Mouse (Mus musculus) CD4-positive, CD25-positive, alpha-beta regulatory T cell, adult 2 months (primary cell): ENCODE data around the gene Clca3a1.

Experiments
- DNase-seq: peaks from one replicate; pipeline ENCODE4 v3.0.0-alpha.2; 2012; ENCODE audit warnings: low read depth, low spot score

The Clca3a1 gene

DNA sequence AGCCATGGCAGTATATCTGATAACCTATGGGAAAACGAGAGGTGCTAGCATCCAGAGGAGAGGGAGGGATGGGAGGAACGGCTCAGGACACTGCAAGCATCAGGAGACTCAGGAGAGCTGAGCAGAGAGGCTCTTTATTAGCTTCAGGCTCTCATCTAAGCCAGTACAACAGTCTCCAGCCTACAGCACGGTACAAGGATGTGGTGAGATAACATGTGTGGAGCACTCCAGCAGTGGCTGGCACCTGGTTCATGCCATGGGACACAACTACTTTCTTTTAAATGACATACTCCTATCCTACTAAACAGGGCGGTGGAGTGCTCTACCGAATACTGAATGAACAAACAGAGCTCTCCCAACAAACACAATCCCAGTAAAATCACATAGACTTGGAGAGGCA is 79.2 kb downstream of the Clca3a1 start:
- DNase-seq: no peak

DNA sequence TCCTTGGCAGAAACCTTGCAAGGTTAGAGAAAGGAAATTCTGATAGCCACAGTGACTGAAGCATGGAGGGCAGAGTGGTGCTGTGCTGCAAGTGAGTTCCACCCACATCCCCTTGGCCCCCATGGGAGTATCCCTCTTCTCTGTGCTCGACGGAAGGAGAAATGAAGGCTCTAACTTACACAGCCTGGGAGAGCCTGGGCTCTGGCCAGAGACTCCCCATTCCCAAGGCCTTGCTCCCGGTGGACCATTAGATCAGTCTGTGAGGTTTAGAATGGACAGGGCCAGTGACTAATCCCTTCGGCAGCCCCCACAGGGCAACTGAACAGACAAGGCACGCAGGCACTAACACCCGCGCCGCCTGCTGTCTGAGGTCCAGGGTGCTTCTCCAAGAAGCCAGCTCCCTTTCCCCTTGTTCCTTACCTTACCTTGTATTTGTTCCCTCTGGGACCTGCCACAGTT is 81.0 kb downstream of the Clca3a1 start:
- no peak for DNase-seq
